Comparison of ENCODE assay signal across 5 mouse cellular contexts in genomic region chr13:13402818-13403217, GRCm38 (mm10). TPM values are rescaled to one million over a fixed set of nuclear protein-coding genes. Genes with fewer than 3 reads are reported as not detected.
A peak's percentile ranks its signal among the peaks of the same experiment; 100 is the strongest.
DNase-seq lines count a peak whose midpoint lies in the region; ATAC-seq and TF ChIP-seq lines count a peak whose summit lies in the region.
"Not testable (repeated sequence)": the region's sequence is repeated elsewhere in the genome, so short reads cannot be mapped to it uniquely, and the experiment has no call there.
"Had no signal": no experiment of that assay in that cellular context is flagged by ENCODE, and none has a peak within 500 bp of the region (broad histone marks: within the 10 kb centered on the region; RNA-seq: fewer than 3 reads in every experiment).

No protein-coding gene starts in this region.

- not testable (repeated sequence) for H3K27me3 ChIP-seq in heart, embryonic 10.5 days (ENCODE audit: insufficient read depth, poor library complexity, severe bottlenecking); lung, embryonic 15.5 days; lung, postnatal 0 days (replicated peaks; ENCODE audit: insufficient read depth, low read length)

- H3K4me1 ChIP-seq in heart, embryonic 10.5 days; lung, embryonic 15.5 days; lung, postnatal 0 days (ENCODE audit: insufficient read depth, low read depth, low read length): not testable (repeated sequence)

- 79% methylated on average over 5 of the region's 5 CpGs for WGBS in heart, embryonic 10.5 days
- WGBS in lung, embryonic 15.5 days: 49% methylated on average over 5 of the region's 5 CpGs
- 49% methylated on average over 5 of the region's 5 CpGs for WGBS in lung, postnatal 0 days

- H3K4me2 ChIP-seq in lung, embryonic 15.5 days; lung, postnatal 0 days (replicated peaks; ENCODE audit: low read depth, low read length): not testable (repeated sequence)

- not testable (repeated sequence) for H3K4me3 ChIP-seq in heart, embryonic 10.5 days; lung, embryonic 15.5 days; lung, postnatal 0 days (ENCODE audit: low read depth, low read length)

- TF ChIP-seq EP300 in lung, postnatal 0 days (IDR thresholded peaks at IDR 0.05): not testable (repeated sequence)

- H3K9ac ChIP-seq in lung, embryonic 15.5 days; lung, postnatal 0 days (replicated peaks; ENCODE audit: low read depth): not testable (repeated sequence)

- peak; percentile 33; the same call in 1 of the 2 replicates for ATAC-seq in lung, embryonic 15.5 days (ENCODE audit: borderline replicate concordance, extremely low read depth, low FRiP score, low TSS enrichment)
- peak; percentile 85 for ATAC-seq in lung, postnatal 0 days

- not testable (repeated sequence) for TF ChIP-seq CTCF in lung, postnatal 0 days (IDR thresholded peaks at IDR 0.05)

- not testable (repeated sequence) for H3K36me3 ChIP-seq in heart, embryonic 10.5 days; lung, embryonic 15.5 days; lung, postnatal 0 days (ENCODE audit: insufficient read depth, low read length)

- not testable (repeated sequence) for H3K9me3 ChIP-seq in heart, embryonic 10.5 days; lung, embryonic 15.5 days; lung, postnatal 0 days (ENCODE audit: low read length)

- H3K27ac ChIP-seq in heart, embryonic 10.5 days; lung, embryonic 15.5 days; lung, postnatal 0 days (ENCODE audit: low read length): not testable (repeated sequence)

- peak; percentile 46 for DNase-seq in heart, embryonic 10.5 days (ENCODE audit: low spot score)
- not testable (repeated sequence) for DNase-seq in lung, postnatal 0 days (ENCODE audit: low spot score)
- peak; percentile 40 for DNase-seq in lung, postnatal 36 days

RNA-seq across cellular contexts. Expression of gene Gpr137b, which starts 9.0 kb away (rescaled TPM):
- 11.3 and 12.1 TPM in 2 replicates for polyA plus RNA-seq in heart, embryonic 10.5 days (2016; fragmentation: Nextera tagmentation; extraction: Ambion mirVana)
- polyA plus RNA-seq in lung, embryonic 15.5 days (2015; fragmentation: Nextera tagmentation; extraction: Ambion mirVana): 12.9 and 13.6 TPM in 2 replicates
- polyA plus RNA-seq in lung, postnatal 0 days (2015; fragmentation: Nextera tagmentation; extraction: Ambion mirVana): 19.3 and 22.4 TPM in 2 replicates
- polyA plus RNA-seq: erythroblast, embryonic 14.5 days had no signal

RNA-seq across cellular contexts. Expression of gene Nid1, which starts 34.5 kb away (rescaled TPM):
- 64.5 and 77.2 TPM in 2 replicates for polyA plus RNA-seq in heart, embryonic 10.5 days (2016; fragmentation: Nextera tagmentation; extraction: Ambion mirVana)
- polyA plus RNA-seq in lung, embryonic 15.5 days (2015; fragmentation: Nextera tagmentation; extraction: Ambion mirVana): 134 and 135 TPM in 2 replicates
- polyA plus RNA-seq in lung, postnatal 0 days (2015; fragmentation: Nextera tagmentation; extraction: Ambion mirVana): 87.5 and 92.1 TPM in 2 replicates
- polyA plus RNA-seq: erythroblast, embryonic 14.5 days had no signal
